ENCODE assay signal across 10 mouse cellular contexts in genomic region chr7:130262528-130263232, GRCm38 (mm10).
DNase-seq lines count a peak whose midpoint lies in the region; ATAC-seq and TF ChIP-seq lines count a peak whose summit lies in the region.
"Had no signal": no experiment of that assay in that cellular context is flagged by ENCODE, and none has a peak within 500 bp of the region (broad histone marks: within the 10 kb centered on the region; RNA-seq: fewer than 3 reads in every experiment).

No protein-coding gene starts in this region.

- H3K9ac ChIP-seq in neural tube, embryonic 15.5 days (replicated peaks), result peak overlapping the region; percentile 42

- peak overlapping the region; percentile 33 for H3K4me3 ChIP-seq in left cerebral cortex, adult 2 months
- peak overlapping the region; percentile 95 for H3K4me3 ChIP-seq in forebrain, embryonic 10.5 days
- peak overlapping the region; percentile 82 for H3K4me3 ChIP-seq in limb, embryonic 10.5 days
- peak overlapping the region; percentile 70 for H3K4me3 ChIP-seq in neural tube, embryonic 15.5 days (replicated peaks)

- peaks cover 25% of the 10 kb centered on the region for H3K36me3 ChIP-seq in forebrain, embryonic 10.5 days (replicated peaks)
- peaks cover 16% of the 10 kb centered on the region for H3K36me3 ChIP-seq in limb, embryonic 10.5 days
- no peaks in the 10 kb centered on the region for H3K36me3 ChIP-seq in neural tube, embryonic 15.5 days

- no peak for TF ChIP-seq CTCF in left cerebral cortex, adult 2 months (IDR thresholded peaks at IDR 0.05)

- H3K27ac ChIP-seq in left cerebral cortex, adult 2 months, result peak overlapping the region; percentile 69
- peak overlapping the region; percentile 94; the same call in 1 of the 2 replicates for H3K27ac ChIP-seq in forebrain, embryonic 10.5 days
- peak overlapping the region; percentile 26; the same call in 1 of the 2 replicates for H3K27ac ChIP-seq in limb, embryonic 10.5 days
- peak overlapping the region; percentile 58 for H3K27ac ChIP-seq in neural tube, embryonic 15.5 days (replicated peaks)
- H3K27ac ChIP-seq: macrophage had no signal

- 22% methylated on average over 17 of the region's 17 CpGs for WGBS in forebrain, embryonic 10.5 days
- 26% methylated on average over 17 of the region's 17 CpGs for WGBS in limb, embryonic 10.5 days
- WGBS in neural tube, embryonic 15.5 days, result 12% methylated on average over 17 of the region's 17 CpGs

- peaks cover 98% of the 10 kb centered on the region for H3K27me3 ChIP-seq in forebrain, embryonic 10.5 days (ENCODE audit: poor library complexity, severe bottlenecking)
- peaks cover 52% of the 10 kb centered on the region for H3K27me3 ChIP-seq in limb, embryonic 10.5 days (ENCODE audit: low read depth, poor library complexity, severe bottlenecking)
- H3K27me3 ChIP-seq in neural tube, embryonic 15.5 days (replicated peaks), result no peaks in the 10 kb centered on the region

- H3K9me3 ChIP-seq in forebrain, embryonic 10.5 days, result no peaks in the 10 kb centered on the region
- H3K9me3 ChIP-seq in limb, embryonic 10.5 days (replicated peaks), result no peaks in the 10 kb centered on the region
- no peaks in the 10 kb centered on the region for H3K9me3 ChIP-seq in neural tube, embryonic 15.5 days (replicated peaks)

- intact Hi-C loops in left cerebral cortex, adult 2 months (cut with DNase I), result loop anchor here (5.0 to 10.0 kb wide), 3 partner anchors 45 to 508 kb away; no protein-coding TSS in a partner anchor

- peaks cover 100% of the 10 kb centered on the region for H3K4me1 ChIP-seq in forebrain, embryonic 10.5 days
- H3K4me1 ChIP-seq in limb, embryonic 10.5 days, result peaks cover 89% of the 10 kb centered on the region
- H3K4me1 ChIP-seq in neural tube, embryonic 15.5 days, result peaks cover 86% of the 10 kb centered on the region

- peak overlapping the region; percentile 97 for H3K4me2 ChIP-seq in neural tube, embryonic 15.5 days

- no peak for DNase-seq in left cerebral cortex, adult 2 months (ENCODE audit: extremely low spot score in 1 of 2, low spot score in 2 of 2)
- no peak for DNase-seq in left cerebral cortex, adult 11 months (ENCODE audit: low spot score)
- DNase-seq in forebrain, embryonic 10.5 days (ENCODE audit: extremely low spot score, low spot score), result no peak
- DNase-seq in limb, embryonic 10.5 days (ENCODE audit: low spot score), result no peak
- no peak for DNase-seq in gastrocnemius, adult 8-10 months (ENCODE audit: low spot score in 2 of 2)
- no peak for DNase-seq in adrenal gland, postnatal 36 days
- DNase-seq: cerebellum, adult 11-12 months had no signal

- no peak for ATAC-seq in neural tube, embryonic 15.5 days (ENCODE audit: low FRiP score)
- no peak for ATAC-seq in megakaryocyte, adult 5-6 weeks (ENCODE audit: poor library complexity, severe bottlenecking)

Comparison
In these comparisons a context has a peak if more than half of its experiments do, and no peak if none do; other contexts are left out.
1. H3K27ac ChIP-seq: peak in every context shown above with its lines; median percentile 94 in forebrain, embryonic 10.5 days; 69 in left cerebral cortex, adult 2 months; 58 in neural tube, embryonic 15.5 days; 26 in limb, embryonic 10.5 days.
2. H3K4me3 ChIP-seq: peak in every context shown above with its lines; median percentile 95 in forebrain, embryonic 10.5 days; 82 in limb, embryonic 10.5 days; 70 in neural tube, embryonic 15.5 days; 33 in left cerebral cortex, adult 2 months.